Mouse (Mus musculus): ENCODE data around the gene Rapgefl1.

The Rapgefl1 gene

GRCm38 (mm10) chr11:98836651-98837141 is at the start of gene Rapgefl1:
Gene Rapgefl1 (plus strand): TSS chr11:98836785.
- peak; percentile 64 to 85 for DNase-seq (ENCODE audit: low spot score in 2 of 2)

- no peak for DNase-seq (ENCODE audit: low spot score in 2 of 2)
These were observed 49.4 kb upstream of the Rapgefl1 start for GRCm38 (mm10) chr11:98787229-98787628.

GRCm38 (mm10) chr11:98787691-98788090 is 48.9 kb upstream of the Rapgefl1 start:
- DNase-seq (ENCODE audit: low spot score in 2 of 2), result no peak

- DNase-seq (ENCODE audit: low spot score in 2 of 2), result no peak
These were observed 48.4 kb upstream of the Rapgefl1 start for GRCm38 (mm10) chr11:98788139-98788538.

- peak; percentile 65 to 88 for DNase-seq (ENCODE audit: low spot score in 2 of 2)
These were observed 47.9 kb upstream of the Rapgefl1 start for GRCm38 (mm10) chr11:98788550-98789218.

- no peak for DNase-seq (ENCODE audit: low spot score in 2 of 2)
These were observed 47.3 kb upstream of the Rapgefl1 start for GRCm38 (mm10) chr11:98789219-98789807.

GRCm38 (mm10) chr11:98789824-98790223 is 46.8 kb upstream of the Rapgefl1 start:
- DNase-seq (ENCODE audit: low spot score in 2 of 2), result no peak

GRCm38 (mm10) chr11:98790631-98791205 is 45.9 kb upstream of the Rapgefl1 start:
- no peak for DNase-seq (ENCODE audit: low spot score in 2 of 2)

GRCm38 (mm10) chr11:98791448-98791847 is 45.1 kb upstream of the Rapgefl1 start:
- DNase-seq (ENCODE audit: low spot score in 2 of 2), result no peak

GRCm38 (mm10) chr11:98792081-98792480 is 44.5 kb upstream of the Rapgefl1 start:
- DNase-seq (ENCODE audit: low spot score in 2 of 2), result no peak

- peak; percentile 76 to 80 for DNase-seq (ENCODE audit: low spot score in 2 of 2)
These were observed 42.0 kb upstream of the Rapgefl1 start for GRCm38 (mm10) chr11:98794469-98795014.

- peak; percentile 86 to 90 for DNase-seq (ENCODE audit: low spot score in 2 of 2)
These were observed 41.4 kb upstream of the Rapgefl1 start, which contains the start of gene Msl1 for GRCm38 (mm10) chr11:98795015-98795713. Gene Msl1 (plus strand): TSS chr11:98795516.

GRCm38 (mm10) chr11:98795714-98796514 is 40.7 kb upstream of the Rapgefl1 start:
- peak; percentile 75 to 78 for DNase-seq (ENCODE audit: low spot score in 2 of 2)

GRCm38 (mm10) chr11:98796515-98797216 is 39.9 kb upstream of the Rapgefl1 start:
- DNase-seq (ENCODE audit: low spot score in 2 of 2), result peak; percentile 62 to 77

- no peak for DNase-seq (ENCODE audit: low spot score in 2 of 2)
These were observed 39.3 kb upstream of the Rapgefl1 start for GRCm38 (mm10) chr11:98797306-98797705.

- no peak for DNase-seq (ENCODE audit: low spot score in 2 of 2)
These were observed 38.7 kb upstream of the Rapgefl1 start for GRCm38 (mm10) chr11:98797909-98798308.

GRCm38 (mm10) chr11:98804605-98805004 is 32.0 kb upstream of the Rapgefl1 start, which contains the start of gene Casc3:
Gene Casc3 (plus strand): TSS chr11:98804905.
- DNase-seq (ENCODE audit: low spot score in 2 of 2), result no peak

- no peak for DNase-seq (ENCODE audit: low spot score in 2 of 2)
These were observed 28.2 kb upstream of the Rapgefl1 start for GRCm38 (mm10) chr11:98808417-98808816.

GRCm38 (mm10) chr11:98809457-98810290 is 26.9 kb upstream of the Rapgefl1 start:
- peak; percentile 95 to 99 for DNase-seq (ENCODE audit: low spot score in 2 of 2)
